Comparison of ENCODE assay signal across 19 mouse cellular contexts in the genomic region with DNA sequence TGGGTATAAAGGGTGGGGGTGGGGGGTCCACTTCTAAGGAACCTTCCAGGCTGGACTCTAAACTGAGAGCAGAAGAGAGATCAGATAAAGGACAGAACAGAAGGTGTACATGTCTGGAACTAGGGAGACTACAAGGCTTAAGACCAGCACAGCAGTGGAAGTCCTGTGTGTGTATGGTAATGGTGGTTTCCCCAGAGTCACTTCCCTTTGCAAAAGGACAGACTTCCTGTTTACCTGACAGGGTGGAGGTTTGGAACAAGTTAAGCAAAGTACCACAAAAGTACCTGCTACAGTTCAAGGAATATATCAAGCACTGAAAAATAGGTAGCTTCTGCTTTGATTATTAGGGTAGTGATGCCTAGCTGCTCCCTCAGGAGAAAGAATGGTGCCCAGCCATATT.
DNase-seq lines count a peak whose midpoint lies in the region; ATAC-seq lines count a peak whose summit lies in the region.
"Had no signal": no experiment of that assay in that cellular context is flagged by ENCODE, and none has a peak within 500 bp of the region (broad histone marks: within the 10 kb centered on the region; RNA-seq: fewer than 3 reads in every experiment).

No protein-coding gene starts in this region.

- no peaks in the 10 kb centered on the region for H3K36me3 ChIP-seq in midbrain, embryonic 15.5 days (replicated peaks)
- H3K36me3 ChIP-seq: hindbrain, embryonic 15.5 days had no signal

- peak; percentile 32 for DNase-seq in 416B (ENCODE audit: low read depth)
- DNase-seq in A20 (ENCODE audit: low read depth, low spot score), result peak; percentile 44
- DNase-seq in T-cell, adult 2 months (ENCODE audit: low spot score), result peak; percentile 56
- no peak for DNase-seq in left cerebral cortex, adult 18-20 months (ENCODE audit: low spot score in 2 of 2)
- no peak for DNase-seq in urinary bladder, postnatal 10 days (ENCODE audit: low spot score)
- DNase-seq: cerebellum, postnatal 14 days; gastrocnemius, postnatal 36 days; heart, postnatal 14 days; kidney, adult 8-10 months; kidney, postnatal 36 days; layer of hippocampus, adult 9-11 months; right cerebral cortex, postnatal 14 days had no signal

- H3K27ac ChIP-seq in midbrain, embryonic 15.5 days, result no peak overlapping the region
- H3K27ac ChIP-seq: forebrain, embryonic 13.5 days; hindbrain, embryonic 15.5 days; macrophage had no signal

- H3K4me3 ChIP-seq in midbrain, embryonic 15.5 days, result no peak overlapping the region
- H3K4me3 ChIP-seq: forebrain, embryonic 13.5 days; hindbrain, embryonic 15.5 days had no signal

- peak; percentile 94 for ATAC-seq in megakaryocyte, adult 5-6 weeks (ENCODE audit: poor library complexity, severe bottlenecking)
- no peak for ATAC-seq in midbrain, embryonic 15.5 days (replicated peaks)
- ATAC-seq: forebrain, embryonic 13.5 days; midbrain, embryonic 16.5 days had no signal

- no peak overlapping the region for H3K9ac ChIP-seq in midbrain, embryonic 15.5 days
- H3K9ac ChIP-seq: forebrain, embryonic 13.5 days; hindbrain, embryonic 15.5 days had no signal

- no peaks in the 10 kb centered on the region for H3K9me3 ChIP-seq in midbrain, embryonic 15.5 days
- H3K9me3 ChIP-seq: forebrain, embryonic 13.5 days; hindbrain, embryonic 15.5 days had no signal

- H3K27me3 ChIP-seq in midbrain, embryonic 15.5 days (replicated peaks), result no peaks in the 10 kb centered on the region
- H3K27me3 ChIP-seq: forebrain, embryonic 13.5 days; hindbrain, embryonic 15.5 days had no signal

- no peak overlapping the region for H3K4me2 ChIP-seq in midbrain, embryonic 15.5 days
- H3K4me2 ChIP-seq: forebrain, embryonic 13.5 days; heart, embryonic 11.5 days; hindbrain, embryonic 15.5 days had no signal

- H3K4me1 ChIP-seq in midbrain, embryonic 15.5 days, result no peaks in the 10 kb centered on the region
- H3K4me1 ChIP-seq: hindbrain, embryonic 15.5 days had no signal

Comparison
In these comparisons a context has a peak if more than half of its experiments do, and no peak if none do; other contexts are left out.
1. DNase-seq: peak in 416B (single experiment), A20 (single experiment) and T-cell, adult 2 months (single experiment); none in left cerebral cortex, adult 18-20 months (0 of 2) and urinary bladder, postnatal 10 days (single experiment).